Mouse (Mus musculus) bone marrow macrophage, adult 2 months (primary cell): ENCODE data around the gene Lce1m.

Experiments
- CTCF ChIP-seq: IDR thresholded peaks from 2 replicates; pipeline ENCODE4 v1.5.1; 2012; ENCODE audit warnings: low read depth, mild to moderate bottlenecking, low read length, moderate library complexity
- POLR2A ChIP-seq: IDR thresholded peaks from 2 replicates; pipeline ENCODE4 v1.6.1; 2012; ENCODE audit warnings: mild to moderate bottlenecking, low read depth, low read length, borderline replicate concordance

- TF ChIP-seq CTCF (peak; percentile 76), POLR2A (no peak)
These were observed 20.2 kb downstream of the Lce1m start for GRCm38 (mm10) chr3:92998691-92999090.
